Mouse (Mus musculus) brain, embryonic 14.5 days (tissue): ENCODE measurements around the gene Ormdl3. TPM values are rescaled to one million over a fixed set of nuclear protein-coding genes. Genes with fewer than 3 reads are reported as not detected.

Experiments used
- DNase-seq: peaks from one replicate; pipeline ENCODE4 v3.0.0-alpha.2; 2011; ENCODE audit warnings: low read depth
- CTCF ChIP-seq: fragments of 200-500 bp; IDR thresholded peaks from 2 replicates; pipeline ENCODE4 v1.5.1; 2012; ENCODE audit warnings: inconsistent platforms, mild to moderate bottlenecking, moderate library complexity, borderline replicate concordance; ENCODE audit not compliant: insufficient read depth, insufficient read length; ENCODE audit errors: extremely low read depth
- POLR2A ChIP-seq: fragments of 200-500 bp; IDR thresholded peaks from 2 replicates; pipeline ENCODE4 v1.6.1; 2012; ENCODE audit warnings: mild to moderate bottlenecking, inconsistent platforms, borderline replicate concordance; ENCODE audit not compliant: poor library complexity, insufficient read depth, insufficient read length, severe bottlenecking; ENCODE audit errors: extremely low read depth
- polyA plus RNA-seq: library from polyadenylated mRNA; depleted of rRNA; stranded (reverse); fragments of >200 nt; gene quantifications from 2 replicates; pipeline ENCODE4 v1.2.3, GENCODE M21; 2012; rRNA removed

Gene Ormdl3
- polyA plus RNA-seq, 1 experiment, result 80.6 TPM

DNA sequence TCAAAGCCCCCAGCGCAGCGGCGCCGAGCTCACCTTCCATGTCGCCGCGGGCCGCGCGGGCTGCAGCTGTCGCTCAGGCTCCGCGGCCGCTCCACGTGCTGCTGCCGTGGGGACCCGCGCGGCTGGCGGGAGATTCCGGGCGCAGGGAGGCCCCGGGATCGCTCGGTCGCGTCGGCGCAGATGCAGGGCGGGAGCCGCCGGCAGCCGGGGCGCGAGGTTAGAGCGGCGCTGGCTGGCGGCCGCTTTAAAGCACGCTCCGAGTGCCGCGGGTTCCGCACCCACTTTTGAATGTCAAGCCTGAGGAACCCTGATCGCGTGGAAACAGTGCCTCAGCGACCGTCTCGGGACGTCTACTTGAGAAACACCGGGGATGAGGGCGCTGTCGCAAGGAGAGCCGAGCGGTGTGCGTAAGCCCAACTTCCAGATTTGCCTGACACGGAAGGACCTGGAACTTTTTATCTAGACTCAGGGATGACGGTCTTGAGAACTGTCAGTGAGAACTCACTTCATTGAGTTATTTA is 41.4 kb downstream of the Ormdl3 start, which contains the start of gene Ikzf3:
Gene Ikzf3 (minus strand): TSS at position 321 of the 521 bp plus-strand sequence.
- DNase-seq, result peak; percentile 54
- TF ChIP-seq CTCF (no peak), POLR2A (no peak)

GRCm38 (mm10) chr11:98544890-98545677 is 42.1 kb downstream of the Ormdl3 start:
- peak; percentile 11 for DNase-seq
- no peak for TF ChIP-seq POLR2A
- no peak for TF ChIP-seq CTCF

DNA sequence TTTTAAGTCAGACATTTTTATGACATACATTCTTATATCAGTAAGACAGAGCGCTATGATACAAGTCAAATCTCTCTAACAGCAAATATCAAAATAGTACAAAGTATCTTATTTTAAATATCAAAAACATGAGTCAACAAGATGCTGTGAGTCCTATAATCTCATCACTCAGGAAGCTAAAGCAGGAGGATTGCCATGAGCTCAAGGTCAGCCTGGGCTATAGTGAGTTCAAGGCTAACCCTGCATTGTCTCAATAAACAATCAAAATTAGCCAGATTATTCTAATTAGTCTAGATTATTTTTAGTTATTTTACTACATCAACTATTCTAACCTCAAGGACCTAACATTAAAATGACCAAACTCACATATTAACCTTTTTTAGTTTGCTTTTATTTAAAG is 43.8 kb downstream of the Ormdl3 start:
- no peak for TF ChIP-seq CTCF
- no peak for TF ChIP-seq POLR2A
- DNase-seq, result no peak

DNA sequence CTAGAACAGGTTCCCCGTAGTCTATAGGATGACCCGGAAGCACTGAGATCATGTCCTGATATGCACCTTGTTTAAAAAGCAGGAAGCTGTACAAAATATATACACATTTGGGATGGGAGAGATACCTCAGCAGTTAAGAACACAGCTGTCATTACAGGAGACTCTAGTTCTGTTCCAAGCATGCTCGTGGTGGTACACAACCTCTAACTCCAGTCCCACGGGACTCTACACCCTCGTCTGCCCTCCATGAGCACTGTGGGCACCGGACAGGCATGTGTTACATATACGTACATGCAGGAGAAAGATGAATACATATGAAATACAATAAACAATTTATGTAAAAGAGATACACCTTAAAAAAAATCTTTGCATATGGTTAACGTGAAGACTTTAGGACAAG is 44.6 kb downstream of the Ormdl3 start:
- DNase-seq, result no peak
- no peak for TF ChIP-seq POLR2A
- no peak for TF ChIP-seq CTCF

- TF ChIP-seq POLR2A (no peak), CTCF (peak; percentile 38; the same call in 1 of the 2 replicates)
- no peak for DNase-seq
Measured at GRCm38 (mm10) chr11:98540319-98540718, 46.8 kb downstream of the Ormdl3 start.

DNA sequence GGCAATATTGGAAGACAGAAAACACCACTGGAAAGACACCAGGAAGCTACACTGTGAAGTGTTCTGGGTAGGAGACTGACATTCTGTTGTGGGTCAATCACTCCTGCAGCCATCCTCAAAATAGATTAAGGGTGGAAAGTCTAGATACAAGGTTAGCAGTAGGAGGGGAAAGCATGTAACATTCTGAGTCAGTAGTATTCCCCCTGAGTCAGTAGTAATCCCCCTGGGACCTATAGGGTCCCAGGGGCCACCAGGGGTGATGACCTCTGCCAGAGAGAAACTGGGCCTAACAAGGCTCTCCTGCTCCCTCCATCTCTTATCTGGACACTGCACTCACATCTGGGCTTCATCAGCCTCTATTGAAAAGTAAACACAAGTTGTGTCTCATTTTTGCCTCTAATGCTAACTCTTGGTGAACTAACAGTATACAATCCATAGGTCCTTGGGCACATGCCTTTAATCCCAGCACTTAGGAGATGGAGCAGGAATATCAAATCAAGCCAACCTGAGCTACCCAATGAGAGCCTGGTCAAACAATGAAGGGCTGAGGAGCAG is 49.6 kb downstream of the Ormdl3 start:
- no peak for DNase-seq
- no peak for TF ChIP-seq POLR2A
- TF ChIP-seq CTCF, result no peak

Other genes with a start within 250 kb of the Ormdl3 start
- gene Ppp1r1b, start 239.0 kb downstream of the Ormdl3 start, polyA plus RNA-seq, result 6.9 and 18.2 TPM in 2 replicates
- gene Stard3, start 229.0 kb downstream of the Ormdl3 start, polyA plus RNA-seq, result 66.1 and 124 TPM in 2 replicates
- gene Tcap, start 203.6 kb downstream of the Ormdl3 start, polyA plus RNA-seq, result 0.38 and 0.48 TPM in 2 replicates
- 0.88 and 1.6 TPM in 2 replicates for gene Pnmt, start 200.9 kb downstream of the Ormdl3 start, polyA plus RNA-seq
- gene Pgap3, start 186.9 kb downstream of the Ormdl3 start, polyA plus RNA-seq, result 12.0 and 16.9 TPM in 2 replicates
- gene Erbb2, start 174.9 kb downstream of the Ormdl3 start, polyA plus RNA-seq, result 7.4 and 10.4 TPM in 2 replicates
- 130 and 147 TPM in 2 replicates for gene Mien1, start 148.4 kb downstream of the Ormdl3 start, polyA plus RNA-seq
- 0.83 and 1.0 TPM in 2 replicates for gene Grb7, start 141.0 kb downstream of the Ormdl3 start, polyA plus RNA-seq
- 0.07 and 0.20 TPM in 2 replicates for gene Ikzf3, start 41.3 kb downstream of the Ormdl3 start, polyA plus RNA-seq
- gene Zpbp2, start 36.3 kb downstream of the Ormdl3 start, polyA plus RNA-seq, result 0.06 and 0.30 TPM in 2 replicates
- gene Lrrc3c, start 10.9 kb upstream of the Ormdl3 start, polyA plus RNA-seq, result not detected in 2 replicates
- gene Gm12355, start 38.3 kb upstream of the Ormdl3 start, polyA plus RNA-seq, result 0.08 and 0.33 TPM in 2 replicates
- not detected in 2 replicates for gene Gsdma3, start 39.0 kb upstream of the Ormdl3 start, polyA plus RNA-seq
- gene Gsdma2, start 59.4 kb upstream of the Ormdl3 start, polyA plus RNA-seq, result not detected in 2 replicates
- gene Gsdma, start 77.0 kb upstream of the Ormdl3 start, polyA plus RNA-seq, result 0.09 TPM in 1 of 2 replicates, not detected in the other
- gene Psmd3, start 95.2 kb upstream of the Ormdl3 start, polyA plus RNA-seq, result 201 and 217 TPM in 2 replicates
- 0.10 TPM in 1 of 2 replicates, not detected in the other for gene Csf3, start 113.9 kb upstream of the Ormdl3 start, polyA plus RNA-seq
- gene Med24, start 142.1 kb upstream of the Ormdl3 start, polyA plus RNA-seq, result 134 and 170 TPM in 2 replicates
- 600 and 616 TPM in 2 replicates for gene Thra, start 153.3 kb upstream of the Ormdl3 start, polyA plus RNA-seq
- 3.6 and 4.1 TPM in 2 replicates for gene Nr1d1, start 188.0 kb upstream of the Ormdl3 start, polyA plus RNA-seq
- gene Msl1, start 208.1 kb upstream of the Ormdl3 start, polyA plus RNA-seq, result 92.1 and 104 TPM in 2 replicates
- 66.6 and 74.3 TPM in 2 replicates for gene Casc3, start 217.5 kb upstream of the Ormdl3 start, polyA plus RNA-seq
- 22.0 and 33.5 TPM in 2 replicates for gene Rapgefl1, start 249.4 kb upstream of the Ormdl3 start, polyA plus RNA-seq